8 mouse cellular contexts compared by ENCODE assay signal in genomic region chr2:9879493-9879892, GRCm38 (mm10). TPM values are rescaled to one million over a fixed set of nuclear protein-coding genes. Genes with fewer than 3 reads are reported as not detected.
DNase-seq lines count a peak whose midpoint lies in the region; ATAC-seq and TF ChIP-seq lines count a peak whose summit lies in the region.

No protein-coding gene starts in this region.

- no peaks in the 10 kb centered on the region for H3K9me3 ChIP-seq in embryonic facial prominence, embryonic 10.5 days
- no peaks in the 10 kb centered on the region for H3K9me3 ChIP-seq in intestine, postnatal 0 days (ENCODE audit: control insufficient read depth)
- H3K9me3 ChIP-seq in liver, embryonic 16.5 days (replicated peaks; ENCODE audit: control insufficient read depth, low read length): no peaks in the 10 kb centered on the region
- H3K9me3 ChIP-seq in neural tube, embryonic 11.5 days (ENCODE audit: control insufficient read depth, low read length): no peaks in the 10 kb centered on the region

- peaks cover 3% of the 10 kb centered on the region for H3K36me3 ChIP-seq in embryonic facial prominence, embryonic 10.5 days (replicated peaks)
- H3K36me3 ChIP-seq in intestine, postnatal 0 days (ENCODE audit: control insufficient read depth, insufficient read depth): no peaks in the 10 kb centered on the region
- no peaks in the 10 kb centered on the region for H3K36me3 ChIP-seq in liver, embryonic 16.5 days (ENCODE audit: control insufficient read depth, insufficient read depth)
- no peaks in the 10 kb centered on the region for H3K36me3 ChIP-seq in neural tube, embryonic 11.5 days (ENCODE audit: control insufficient read depth, insufficient read depth, low read length)
- peaks cover 5% of the 10 kb centered on the region for H3K36me3 ChIP-seq in thymus, adult 2 months (ENCODE audit: control insufficient read depth, insufficient read depth, low read length)

- whole genome bisulfite sequencing in embryonic facial prominence, embryonic 10.5 days: under 1% methylated on average over 21 of the region's 21 CpGs
- under 1% methylated on average over 21 of the region's 21 CpGs for WGBS in intestine, postnatal 0 days
- under 1% methylated on average over 21 of the region's 21 CpGs for WGBS in liver, embryonic 16.5 days (ENCODE audit: insufficient replicate concordance)
- WGBS in neural tube, embryonic 11.5 days: 0% methylated on average over 21 of the region's 21 CpGs
- under 1% methylated on average over 21 of the region's 21 CpGs for WGBS in thymus, adult 2 months

- peak; percentile 94 for DNase-seq in CD4-positive, CD25-positive, alpha-beta regulatory T cell, adult 2 months (ENCODE audit: low read depth, low spot score)
- DNase-seq in adrenal gland, adult 8-10 months: peak; percentile 90
- peak; percentile 97 for DNase-seq in embryonic facial prominence, embryonic 10.5 days (ENCODE audit: low spot score)
- DNase-seq in heart, adult 11 months: peak; percentile 99
- peak; percentile 96 for DNase-seq in neural tube, embryonic 11.5 days (ENCODE audit: low spot score)
- DNase-seq in thymus, adult 2 months: peak; percentile 97

- TF ChIP-seq POLR2A in thymus, adult 2 months (IDR thresholded peaks at IDR 0.05; ENCODE audit: control insufficient read depth, extremely low read depth, insufficient read depth, low read length, poor library complexity): peak; percentile 69; the same call in 1 of the 2 replicates

- peak; percentile 91 for ATAC-seq in intestine, postnatal 0 days
- ATAC-seq in liver, embryonic 16.5 days (ENCODE audit: low read depth): peak; percentile 93
- ATAC-seq in neural tube, embryonic 11.5 days (ENCODE audit: insufficient read depth, low FRiP score, low TSS enrichment): peak; percentile 94

- H3K9ac ChIP-seq in intestine, postnatal 0 days (ENCODE audit: low read depth, low read length): no peak overlapping the region
- no peak overlapping the region for H3K9ac ChIP-seq in liver, embryonic 16.5 days (ENCODE audit: low read depth, low read length)
- H3K9ac ChIP-seq in neural tube, embryonic 11.5 days (ENCODE audit: low read length): no peak overlapping the region

- H3K27me3 ChIP-seq in embryonic facial prominence, embryonic 10.5 days (replicated peaks; ENCODE audit: low read depth, poor library complexity, severe bottlenecking): peaks cover 92% of the 10 kb centered on the region
- H3K27me3 ChIP-seq in intestine, postnatal 0 days (replicated peaks; ENCODE audit: control insufficient read depth, insufficient read depth, low read length): peaks cover 90% of the 10 kb centered on the region
- H3K27me3 ChIP-seq in liver, embryonic 16.5 days (ENCODE audit: control insufficient read depth, insufficient read depth, low read depth, low read length): peaks cover 100% of the 10 kb centered on the region
- peaks cover 96% of the 10 kb centered on the region for H3K27me3 ChIP-seq in neural tube, embryonic 11.5 days (ENCODE audit: control insufficient read depth, insufficient read depth, low read length)
- peaks cover 32% of the 10 kb centered on the region for H3K27me3 ChIP-seq in thymus, adult 2 months (ENCODE audit: control insufficient read depth, insufficient read depth, low read length)

- peak overlapping the region; percentile 81 for H3K27ac ChIP-seq in embryonic facial prominence, embryonic 10.5 days (replicated peaks)
- H3K27ac ChIP-seq in intestine, postnatal 0 days (ENCODE audit: low read depth, low read length): no peak overlapping the region
- H3K27ac ChIP-seq in liver, embryonic 16.5 days (ENCODE audit: low read length): 0 out of 2 replicates have a peak overlapping the region, but pooled peaks have one; percentile 10
- H3K27ac ChIP-seq in neural tube, embryonic 11.5 days (ENCODE audit: low read depth, low read length): no peak overlapping the region
- H3K27ac ChIP-seq in thymus, adult 2 months (ENCODE audit: control insufficient read depth, insufficient read depth, low read length): peak overlapping the region; percentile 75

- TF ChIP-seq CTCF in intestine, postnatal 0 days (IDR thresholded peaks at IDR 0.05; ENCODE audit: low read depth): peak; percentile 95
- TF ChIP-seq CTCF in thymus, adult 2 months (IDR thresholded peaks at IDR 0.05; ENCODE audit: borderline replicate concordance, control insufficient read depth, extremely low read depth, insufficient read depth, low read length, poor library complexity): peak; percentile 88

- peak overlapping the region; percentile 97 for H3K4me2 ChIP-seq in intestine, postnatal 0 days (replicated peaks; ENCODE audit: low read depth)
- H3K4me2 ChIP-seq in liver, embryonic 16.5 days (ENCODE audit: low read depth, low read length): peak overlapping the region; percentile 81
- peak overlapping the region; percentile 82 for H3K4me2 ChIP-seq in neural tube, embryonic 11.5 days (ENCODE audit: low read depth)

- H3K4me1 ChIP-seq in embryonic facial prominence, embryonic 10.5 days: peaks cover 76% of the 10 kb centered on the region
- no peaks in the 10 kb centered on the region for H3K4me1 ChIP-seq in intestine, postnatal 0 days (replicated peaks; ENCODE audit: control insufficient read depth, insufficient read depth, low read length)
- H3K4me1 ChIP-seq in liver, embryonic 16.5 days (ENCODE audit: control insufficient read depth, low read depth, low read length): no peaks in the 10 kb centered on the region; the same call in none of the 2 replicates
- peaks cover 9% of the 10 kb centered on the region for H3K4me1 ChIP-seq in neural tube, embryonic 11.5 days (ENCODE audit: control insufficient read depth, insufficient read depth, low read length)
- H3K4me1 ChIP-seq in thymus, adult 2 months (replicated peaks; ENCODE audit: control insufficient read depth, insufficient read depth, low read length): peaks cover 42% of the 10 kb centered on the region

- H3K4me3 ChIP-seq in embryonic facial prominence, embryonic 10.5 days: peak overlapping the region; percentile 63
- peak overlapping the region; percentile 56 for H3K4me3 ChIP-seq in intestine, postnatal 0 days (ENCODE audit: low read depth, low read length)
- peak overlapping the region; percentile 62 for H3K4me3 ChIP-seq in liver, embryonic 16.5 days (ENCODE audit: low read depth, low read length)
- H3K4me3 ChIP-seq in neural tube, embryonic 11.5 days (ENCODE audit: low read depth, low read length): peak overlapping the region; percentile 38
- peak overlapping the region; percentile 99 for H3K4me3 ChIP-seq in thymus, adult 2 months (ENCODE audit: control insufficient read depth, insufficient read depth, low read length)

RNA-seq across cellular contexts. Expression of gene 4930412O13Rik, which starts 1.6 kb away (rescaled TPM):
- total RNA-seq in adrenal gland, adult 8-10 months (2022): 1 to 10 TPM in 3 of 4 experiments, under 1 TPM in 1; 0.78 to 3.3 (median 2.8) TPM
- polyA plus RNA-seq in embryonic facial prominence, embryonic 10.5 days (2016; fragmentation: Nextera tagmentation; extraction: Ambion mirVana): 2.3 TPM in 2 replicates
- not detected in 2 replicates for polyA plus RNA-seq in intestine, postnatal 0 days (2015; fragmentation: Nextera tagmentation; extraction: Ambion mirVana)
- polyA plus RNA-seq in liver, embryonic 16.5 days (2015; fragmentation: Nextera tagmentation; extraction: Ambion mirVana): not detected in 2 replicates
- polyA plus RNA-seq in neural tube, embryonic 11.5 days (2014; fragmentation: Nextera tagmentation; extraction: Ambion mirVana): 0.41 TPM in 1 of 2 replicates, not detected in the other
- polyA plus RNA-seq in thymus, adult 2 months (2012; rRNA removed): not detected in 2 replicates

RNA-seq across cellular contexts. Expression of gene 9230102O04Rik, which starts 9.8 kb away (rescaled TPM):
- total RNA-seq in adrenal gland, adult 8-10 months (2022): not detected
- polyA plus RNA-seq in embryonic facial prominence, embryonic 10.5 days (2016; fragmentation: Nextera tagmentation; extraction: Ambion mirVana): 0.82 TPM in 1 of 2 replicates, not detected in the other
- polyA plus RNA-seq in intestine, postnatal 0 days (2015; fragmentation: Nextera tagmentation; extraction: Ambion mirVana): not detected in 2 replicates
- polyA plus RNA-seq in liver, embryonic 16.5 days (2015; fragmentation: Nextera tagmentation; extraction: Ambion mirVana): not detected in 2 replicates
- not detected in 2 replicates for polyA plus RNA-seq in neural tube, embryonic 11.5 days (2014; fragmentation: Nextera tagmentation; extraction: Ambion mirVana)
- not detected in 2 replicates for polyA plus RNA-seq in thymus, adult 2 months (2012; rRNA removed)

RNA-seq across cellular contexts. Expression of gene Gata3, which starts 10.3 kb away (rescaled TPM):
- total RNA-seq in adrenal gland, adult 8-10 months (2022): 10 to 100 TPM; 22.3 to 43.4 (median 32.2) TPM
- 24.5 and 29.1 TPM in 2 replicates for polyA plus RNA-seq in embryonic facial prominence, embryonic 10.5 days (2016; fragmentation: Nextera tagmentation; extraction: Ambion mirVana)
- 0.59 and 0.61 TPM in 2 replicates for polyA plus RNA-seq in intestine, postnatal 0 days (2015; fragmentation: Nextera tagmentation; extraction: Ambion mirVana)
- 0.97 and 1.1 TPM in 2 replicates for polyA plus RNA-seq in liver, embryonic 16.5 days (2015; fragmentation: Nextera tagmentation; extraction: Ambion mirVana)
- 8.6 and 9.1 TPM in 2 replicates for polyA plus RNA-seq in neural tube, embryonic 11.5 days (2014; fragmentation: Nextera tagmentation; extraction: Ambion mirVana)
- 87.2 and 126 TPM in 2 replicates for polyA plus RNA-seq in thymus, adult 2 months (2012; rRNA removed)

Comparison
In these comparisons a context has a peak if more than half of its experiments do, and no peak if none do; other contexts are left out.
1. H3K27ac ChIP-seq: peak in embryonic facial prominence, embryonic 10.5 days (single experiment), liver, embryonic 16.5 days (single experiment) and thymus, adult 2 months (single experiment); none in intestine, postnatal 0 days (single experiment) and neural tube, embryonic 11.5 days (single experiment).
2. H3K4me3 ChIP-seq: peak in every context shown above with its lines; median percentile 99 in thymus, adult 2 months; 63 in embryonic facial prominence, embryonic 10.5 days; 62 in liver, embryonic 16.5 days; 56 in intestine, postnatal 0 days; 38 in neural tube, embryonic 11.5 days.
3. Peak in every context shown above with its lines, with median percentiles within 50 percentile points of each other: DNase-seq, ATAC-seq and H3K4me2 ChIP-seq.